Mouse (Mus musculus) MEL (cell line): ENCODE measurements around the gene Pik3r1.

Source experiments
- CHD1 ChIP-seq: IDR thresholded peaks from 2 replicates; pipeline ENCODE4 v1.6.1; 2012; ENCODE audit warnings: low read depth, mild to moderate bottlenecking, inconsistent platforms, low read length, improper control_type of control experiment
- CHD2 ChIP-seq: IDR thresholded peaks from 2 replicates; pipeline ENCODE4 v1.6.1; 2011; ENCODE audit warnings: low read length, improper control_type of control experiment
- CTCF ChIP-seq, 3 experiments: IDR thresholded peaks in 2 of 3; conservative IDR thresholded peaks in 1 of 3; 2 replicates each; pipeline ENCODE4 v1.5.1; 2011 to 2012; ENCODE audit warnings: low read length in 3 of 3, low read depth in 2 of 3, mild to moderate bottlenecking in 2 of 3, improper control_type of control experiment in 1 of 3, inconsistent platforms in 1 of 3, mixed read lengths in 1 of 3, moderate library complexity in 1 of 3; ENCODE audit not compliant: control insufficient read depth in 1 of 3, insufficient read depth in 1 of 3, poor library complexity in 1 of 3, severe bottlenecking in 1 of 3
- EP300 ChIP-seq, 2 experiments: IDR thresholded peaks; 2 replicates each; pipeline ENCODE4 v1.6.1; 2011; ENCODE audit warnings: improper control_type of control experiment in 2 of 2, low read length in 2 of 2, low read depth in 1 of 2, mild to moderate bottlenecking in 1 of 2
- JUND ChIP-seq: IDR thresholded peaks from 2 replicates; pipeline ENCODE4 v1.6.1; 2011; ENCODE audit warnings: low read depth, mild to moderate bottlenecking, improper control_type of control experiment, low read length
- MAX ChIP-seq: IDR thresholded peaks from 2 replicates; pipeline ENCODE4 v1.6.1; 2011; ENCODE audit warnings: low read length, improper control_type of control experiment
- MAZ ChIP-seq: IDR thresholded peaks from 2 replicates; pipeline ENCODE4 v1.6.1; 2012; ENCODE audit warnings: low read depth, mild to moderate bottlenecking, inconsistent platforms, low read length, improper control_type of control experiment
- MYC ChIP-seq: IDR thresholded peaks from 2 replicates; pipeline ENCODE4 v1.6.1; 2011; ENCODE audit warnings: low read depth, mild to moderate bottlenecking, low read length, improper control_type of control experiment, moderate library complexity
- POLR2A ChIP-seq, 2 experiments: IDR thresholded peaks; 2 replicates each; pipeline ENCODE4 v1.6.1; 2011 to 2012; ENCODE audit warnings: low read length in 2 of 2, mild to moderate bottlenecking in 2 of 2, control low read depth in 1 of 2, improper control_type of control experiment in 1 of 2, low read depth in 1 of 2, moderate library complexity in 1 of 2; ENCODE audit not compliant: control insufficient read depth in 1 of 2, insufficient read depth in 1 of 2, poor library complexity in 1 of 2
- RAD21 ChIP-seq: IDR thresholded peaks from 2 replicates; pipeline ENCODE4 v1.6.1; 2011; ENCODE audit warnings: mild to moderate bottlenecking, low read depth, low read length, improper control_type of control experiment
- SIN3A ChIP-seq: IDR thresholded peaks from 2 replicates; pipeline ENCODE4 v1.6.1; 2012; ENCODE audit warnings: low read length, improper control_type of control experiment, inconsistent platforms
- SMC3 ChIP-seq: IDR thresholded peaks from 2 replicates; pipeline ENCODE4 v1.6.1; 2011; ENCODE audit warnings: low read depth, low read length, improper control_type of control experiment
- TBP ChIP-seq: IDR thresholded peaks from 2 replicates; pipeline ENCODE4 v1.8.0; 2011; ENCODE audit warnings: low read depth, low read length, improper control_type of control experiment

GRCm38 (mm10) chr13:101690167-101690566 lies 77.8 kb downstream of the Pik3r1 start:
- TF ChIP-seq CTCF (IDR thresholded peaks at IDR 0.05 in 2 of 3, conservative IDR thresholded peaks at IDR 0.05 in 1 of 3; ENCODE audit: control insufficient read depth in 1 of 3, insufficient read depth in 1 of 3, low read depth in 2 of 3, low read length in 3 of 3, poor library complexity in 1 of 3, severe bottlenecking in 1 of 3) (no peak), SMC3 (no peak), CHD2 (no peak), EP300 (IDR thresholded peaks at IDR 0.05; ENCODE audit: low read depth in 1 of 2, low read length in 2 of 2) (no peak), POLR2A (IDR thresholded peaks at IDR 0.05; ENCODE audit: control insufficient read depth in 1 of 2, insufficient read depth in 1 of 2, low read depth in 1 of 2, low read length in 2 of 2, poor library complexity in 1 of 2) (no peak), MAX (no peak), MYC (no peak), SIN3A (no peak), RAD21 (no peak), MAZ (no peak), JUND (no peak), TBP (no peak), CHD1 (no peak)
